Mouse (Mus musculus) liver, embryonic 16.5 days (tissue): Measurements from ENCODE around the gene Nup160. TPM values are rescaled to one million over a fixed set of nuclear protein-coding genes. Genes with fewer than 3 reads are reported as not detected.

Experiments
- ATAC-seq: fragments of 200-750 bp; cut with Nextera tagmentation; 2 replicates; pipeline ENCODE4 v1.8.0; 2017; ENCODE audit warnings: low read depth, mild to moderate bottlenecking, moderate number of reproducible peaks, moderate library complexity
- H3K27ac ChIP-seq: fragments of 300-500 bp; sonication (generic); 2 replicates; pipeline ENCODE4 v1.5.1; 2014; ENCODE audit warnings: mild to moderate bottlenecking, low read length
- H3K27me3 ChIP-seq: fragments of 300-500 bp; sonication (generic); 2 replicates; pipeline ENCODE4 v1.6.1; 2014; ENCODE audit warnings: low read depth, low read length, mixed read lengths; ENCODE audit not compliant: control insufficient read depth, insufficient read depth
- H3K36me3 ChIP-seq: fragments of 300-500 bp; sonication (generic); 2 replicates; pipeline ENCODE4 v1.6.1; 2014; ENCODE audit warnings: mild to moderate bottlenecking; ENCODE audit not compliant: control insufficient read depth, insufficient read depth
- H3K4me1 ChIP-seq: fragments of 300-500 bp; sonication (generic); 2 replicates; pipeline ENCODE4 v1.6.1; 2014; ENCODE audit warnings: low read depth, low read length, mixed read lengths; ENCODE audit not compliant: control insufficient read depth
- H3K4me2 ChIP-seq: fragments of 300-500 bp; sonication (generic); 2 replicates; pipeline ENCODE4 v1.6.1; 2014; ENCODE audit warnings: low read depth, low read length, mixed read lengths
- H3K4me3 ChIP-seq: fragments of 300-500 bp; sonication (generic); 2 replicates; pipeline ENCODE4 v1.5.1; 2014; ENCODE audit warnings: low read depth, mild to moderate bottlenecking, low read length
- H3K9ac ChIP-seq: fragments of 300-500 bp; sonication (generic); 2 replicates; pipeline ENCODE4 v1.6.1; 2014; ENCODE audit warnings: low read depth, low read length
- H3K9me3 ChIP-seq: fragments of 300-500 bp; sonication (generic); replicated peaks from 2 replicates; pipeline ENCODE4 v1.6.1; 2016; ENCODE audit warnings: low read length; ENCODE audit not compliant: control insufficient read depth
- WGBS: fragments of 180-500 bp; shearing (Covaris S2); extraction: QIAGEN DNeasy Blood & Tissue Kit; methylation state at CpG from one replicate; pipeline ENCODE4 v1.1.7; 2014; ENCODE audit not compliant: insufficient replicate concordance; 5-methylcytosine and 5-hydroxymethylcytosine counted together
- polyA plus RNA-seq: library from polyadenylated mRNA; unstranded; fragments of >200 nt; fragmentation: Nextera tagmentation; extraction: Ambion mirVana; gene quantifications from 2 replicates; pipeline ENCODE4 v1.2.1, GENCODE M21; 2015

The Nup160 gene
- polyA plus RNA-seq, 1 experiment from 2014 or later: 27.6 TPM

DNA sequence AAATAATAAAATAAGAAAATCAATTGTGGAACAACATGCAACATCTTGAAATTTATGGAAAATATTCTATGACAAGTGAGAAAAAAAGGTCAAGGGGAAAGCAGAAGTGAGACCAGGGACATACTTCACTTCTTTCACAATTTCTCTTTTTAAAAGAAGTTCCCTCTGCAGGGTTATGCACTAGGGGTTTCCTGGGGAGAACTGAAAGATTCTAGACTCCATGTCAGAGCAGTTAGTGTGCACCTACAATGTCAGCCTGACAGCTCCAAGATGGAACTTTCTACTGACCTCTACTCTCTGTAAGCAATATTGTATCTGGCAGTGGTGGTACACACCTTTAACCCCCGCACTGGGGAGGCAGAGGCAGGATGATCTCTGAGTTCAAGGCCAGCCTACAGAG lies 3.7 kb upstream of the Nup160 start:
- Histone ChIP-seq H3K27me3 (no peaks in the 10 kb centered on the region), H3K9ac (no peak overlapping the region), H3K9me3 (0 out of 2 replicates have a peak, but pooled peaks cover 2% of the 10 kb centered on the region), H3K36me3 (no peaks in the 10 kb centered on the region), H3K4me3 (no peak overlapping the region), H3K27ac (0 out of 2 replicates have a peak overlapping the region, but pooled peaks have one; percentile 31), H3K4me1 (peaks cover 8% of the 10 kb centered on the region), H3K4me2 (no peak overlapping the region)
- WGBS: 73% methylated on average over 1 of the region's 1 CpGs
- no peak for ATAC-seq

DNA sequence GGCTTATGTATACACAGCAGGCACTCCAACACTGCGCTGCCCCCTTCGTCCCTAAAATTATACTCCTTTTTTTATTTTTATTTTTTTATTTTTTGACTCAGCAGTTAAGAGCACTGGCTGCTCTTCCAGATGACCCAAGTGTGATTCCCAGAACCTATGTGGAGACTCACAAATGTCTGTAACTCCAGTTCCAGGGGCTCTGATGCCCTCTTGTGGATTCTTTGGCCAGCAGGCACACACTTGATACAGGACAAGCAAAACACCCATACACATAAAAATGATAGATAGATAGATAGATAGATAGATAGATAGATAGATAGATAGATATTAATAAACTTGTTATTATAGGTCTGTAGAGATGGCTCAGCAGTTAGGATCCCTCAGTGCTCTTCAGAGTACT lies 2.5 kb upstream of the Nup160 start:
- H3K9me3 ChIP-seq: 0 out of 2 replicates have a peak, but pooled peaks cover 2% of the 10 kb centered on the region
- H3K27ac ChIP-seq: no peak overlapping the region
- no peak overlapping the region for H3K4me2 ChIP-seq
- whole genome bisulfite sequencing: 90% methylated on average over 2 of the region's 2 CpGs
- H3K9ac ChIP-seq: no peak overlapping the region
- H3K4me1 ChIP-seq: peaks cover 6% of the 10 kb centered on the region; the same call in 1 of the 2 replicates
- H3K36me3 ChIP-seq: no peaks in the 10 kb centered on the region
- ATAC-seq: no peak
- no peaks in the 10 kb centered on the region for H3K27me3 ChIP-seq
- H3K4me3 ChIP-seq: no peak overlapping the region

DNA sequence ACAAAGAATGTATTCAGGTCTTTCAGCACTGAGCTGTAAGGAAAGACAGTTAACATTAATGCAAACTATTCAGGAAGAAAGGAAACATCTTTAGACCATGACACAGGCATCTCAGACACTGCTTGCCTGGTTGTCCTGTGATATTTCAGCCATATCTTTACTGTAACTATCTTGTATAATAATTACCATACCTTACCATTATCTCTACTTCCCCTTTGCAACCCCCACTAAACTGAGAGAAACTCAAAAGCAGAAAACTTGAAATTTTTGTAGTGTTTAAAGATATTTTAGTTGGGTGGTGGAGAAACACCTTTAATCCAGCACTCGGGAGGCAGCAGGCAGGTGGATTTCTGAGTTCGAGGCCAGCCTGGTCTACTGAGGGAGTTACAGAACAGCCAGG lies 1.5 kb upstream of the Nup160 start:
- Histone ChIP-seq H3K27me3 (no peaks in the 10 kb centered on the region), H3K27ac (no peak overlapping the region), H3K4me1 (peaks cover 10% of the 10 kb centered on the region), H3K9ac (no peak overlapping the region), H3K4me3 (no peak overlapping the region), H3K36me3 (no peaks in the 10 kb centered on the region), H3K4me2 (no peak overlapping the region), H3K9me3 (no peaks in the 10 kb centered on the region)
- ATAC-seq: no peak
- WGBS: 73% methylated on average over 2 of the region's 2 CpGs

DNA sequence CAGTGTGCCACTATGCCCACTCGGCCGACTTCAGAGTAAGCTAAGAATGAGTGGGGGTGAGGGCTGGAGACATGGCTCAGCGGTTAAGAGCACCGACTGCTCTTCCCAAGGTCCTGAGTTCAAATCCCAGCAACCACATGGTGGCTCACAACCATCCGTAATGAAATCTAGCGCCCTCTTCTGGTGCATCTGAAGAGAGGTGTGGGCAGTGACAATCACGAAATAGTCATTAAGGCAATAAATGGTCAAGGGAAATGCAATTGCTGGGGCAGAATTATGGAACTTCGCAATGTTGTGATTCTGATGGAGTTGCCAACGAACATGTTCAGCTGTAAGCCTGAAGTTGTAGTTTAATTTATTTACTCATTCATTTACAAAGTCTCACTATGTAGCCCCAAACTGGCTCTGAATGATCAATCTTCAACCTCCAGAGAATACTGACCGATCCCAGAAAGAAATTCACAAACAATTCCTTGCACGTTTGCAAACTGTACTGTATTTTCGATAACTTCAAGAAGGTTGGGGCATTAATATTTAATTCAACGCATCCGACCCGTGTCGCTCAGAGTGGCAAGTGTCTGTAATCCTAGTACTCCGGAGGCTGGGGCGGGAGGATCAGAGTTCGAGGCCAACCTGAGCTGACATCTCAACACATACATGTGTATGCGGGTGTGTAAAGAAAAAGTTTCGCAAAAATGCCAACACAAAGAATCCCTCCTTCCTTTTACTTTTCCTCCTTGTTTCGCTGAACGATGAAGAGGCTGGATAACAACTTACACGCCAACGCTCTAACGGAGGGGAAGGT lies 1.4 kb downstream of the Nup160 start:
- H3K27me3 ChIP-seq: no peaks in the 10 kb centered on the region
- no peaks in the 10 kb centered on the region for H3K9me3 ChIP-seq
- 32% methylated on average over 26 of the region's 26 CpGs for WGBS
- H3K9ac ChIP-seq: peak overlapping the region; percentile 86
- peak overlapping the region; percentile 98 for H3K4me3 ChIP-seq
- H3K36me3 ChIP-seq: peaks cover 10% of the 10 kb centered on the region
- H3K4me1 ChIP-seq: peaks cover 14% of the 10 kb centered on the region
- ATAC-seq: peak; percentile 14; the same call in 1 of the 2 replicates
- H3K4me2 ChIP-seq: peak overlapping the region; percentile 70
- peak overlapping the region; percentile 100 for H3K27ac ChIP-seq

DNA sequence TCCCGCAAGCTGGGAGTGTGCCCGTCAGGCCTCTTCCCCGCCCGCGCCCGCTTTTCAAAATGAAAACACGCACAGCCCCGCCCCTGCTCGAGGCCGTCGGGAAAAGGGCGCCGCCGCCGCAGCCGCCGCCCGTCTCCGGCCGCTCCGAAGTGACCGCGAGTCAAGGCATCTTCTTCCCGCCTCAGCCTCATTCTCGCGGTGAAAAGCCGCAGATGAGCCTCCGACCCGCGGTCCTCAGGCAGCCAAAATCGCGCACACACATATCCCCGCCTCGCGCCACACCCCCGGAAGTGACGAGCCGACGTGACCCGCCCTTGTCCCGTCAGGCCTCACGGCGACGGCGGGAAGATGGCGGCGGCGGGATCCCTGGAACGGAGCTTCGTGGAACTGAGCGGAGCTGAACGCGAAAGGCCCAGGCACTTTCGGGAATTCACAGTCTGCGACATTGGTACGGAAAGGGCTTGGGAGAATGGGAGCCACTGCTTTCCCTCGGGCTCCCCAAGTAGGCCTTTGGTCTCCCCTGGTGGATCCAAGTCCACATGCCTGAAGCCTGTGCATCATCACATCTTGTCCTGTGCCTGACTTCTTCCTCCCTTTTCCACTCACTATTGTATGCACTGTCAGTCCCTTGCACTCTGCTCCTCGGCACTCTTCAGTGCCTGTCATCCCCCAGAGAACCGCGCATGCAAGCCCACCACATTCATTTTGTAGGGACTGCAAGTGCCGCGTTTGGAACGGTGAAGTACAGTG lies 2.2 kb downstream of the Nup160 start:
- Histone ChIP-seq H3K4me2 (peak overlapping the region; percentile 78), H3K4me3 (peak overlapping the region; percentile 98), H3K27me3 (no peaks in the 10 kb centered on the region), H3K9ac (peak overlapping the region; percentile 86), H3K4me1 (peaks cover 14% of the 10 kb centered on the region), H3K27ac (peak overlapping the region; percentile 100), H3K36me3 (peaks cover 11% of the 10 kb centered on the region), H3K9me3 (no peaks in the 10 kb centered on the region)
- ATAC-seq: peak; percentile 97
- WGBS: under 1% methylated on average over 63 of the region's 63 CpGs

DNA sequence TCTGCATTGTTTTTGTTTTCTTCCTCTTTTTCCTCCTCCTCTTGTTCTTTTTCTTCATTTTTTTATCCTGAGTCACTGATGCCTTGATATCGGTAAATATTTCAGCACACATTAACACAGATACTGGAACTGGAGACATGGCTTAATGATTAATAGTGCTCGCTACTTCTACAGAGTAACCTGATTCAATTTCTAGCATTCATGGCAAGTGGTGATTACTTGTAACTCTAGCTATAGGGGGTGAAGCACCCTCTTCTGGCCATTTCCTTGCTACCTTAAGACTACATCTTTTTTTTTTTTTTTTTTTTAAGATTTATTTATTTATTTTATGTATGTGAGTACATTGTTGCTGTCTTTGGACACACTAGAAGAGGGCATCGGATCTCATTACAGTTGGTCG lies 23.9 kb downstream of the Nup160 start:
- no peak overlapping the region for H3K27ac ChIP-seq
- no peak overlapping the region for H3K9ac ChIP-seq
- H3K9me3 ChIP-seq: no peaks in the 10 kb centered on the region
- H3K4me3 ChIP-seq: no peak overlapping the region
- peaks cover 75% of the 10 kb centered on the region for H3K36me3 ChIP-seq
- H3K4me1 ChIP-seq: no peaks in the 10 kb centered on the region
- H3K4me2 ChIP-seq: no peak overlapping the region
- 76% methylated on average over 4 of the region's 4 CpGs for WGBS
- no peak for ATAC-seq
- no peaks in the 10 kb centered on the region for H3K27me3 ChIP-seq

DNA sequence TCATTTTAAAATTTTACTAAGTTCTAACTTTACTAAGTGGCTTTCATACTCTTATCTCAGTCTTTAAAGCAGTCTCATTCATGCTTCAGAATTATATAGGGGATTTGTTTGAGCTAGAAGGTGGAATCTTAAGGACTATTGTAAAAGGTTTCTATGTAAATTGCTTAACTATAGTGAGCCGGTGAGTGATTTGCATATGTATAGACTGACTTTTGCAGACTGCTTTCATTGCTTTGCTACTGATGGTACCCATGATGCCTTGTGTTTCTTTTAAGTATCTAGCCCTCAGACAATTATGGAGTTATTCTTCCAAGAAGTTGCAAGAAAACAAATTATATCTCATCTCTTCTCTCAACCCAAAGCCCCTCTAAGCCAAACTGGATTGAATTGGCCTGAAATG lies 31.5 kb downstream of the Nup160 start:
- H3K36me3 ChIP-seq: peaks cover 74% of the 10 kb centered on the region
- H3K4me3 ChIP-seq: no peak overlapping the region
- H3K4me2 ChIP-seq: no peak overlapping the region
- no peak overlapping the region for H3K9ac ChIP-seq
- H3K4me1 ChIP-seq: no peaks in the 10 kb centered on the region
- no peaks in the 10 kb centered on the region for H3K9me3 ChIP-seq
- H3K27ac ChIP-seq: no peak overlapping the region
- 92% methylated on average over 1 of the region's 1 CpGs for WGBS
- no peaks in the 10 kb centered on the region for H3K27me3 ChIP-seq
- ATAC-seq: no peak

DNA sequence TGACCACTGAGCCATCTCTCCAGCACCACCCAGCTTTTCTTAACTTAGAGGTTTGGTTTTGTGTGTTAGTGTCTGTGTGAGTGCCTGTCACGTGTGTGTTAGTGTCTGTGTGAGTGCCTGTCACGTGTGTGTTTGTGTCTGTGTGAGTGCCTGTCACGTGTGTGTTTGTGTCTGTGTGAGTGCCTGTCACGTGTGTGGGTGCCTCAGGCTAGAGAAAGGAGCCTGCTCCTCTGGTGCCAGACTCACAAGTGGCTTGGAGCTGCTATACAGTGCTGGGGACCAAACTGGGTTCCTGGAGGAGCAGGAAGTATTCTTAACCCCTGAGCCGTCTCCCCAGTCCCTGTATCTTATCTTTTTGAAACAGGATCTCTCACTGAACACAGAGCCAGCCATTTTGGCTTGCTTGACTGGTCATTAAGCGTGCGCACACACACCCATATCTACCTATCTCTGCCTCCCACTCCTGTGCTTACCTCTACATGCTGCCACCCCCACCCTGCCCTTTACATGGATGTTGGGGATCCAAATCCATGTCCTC lies 38.6 kb downstream of the Nup160 start:
- Histone ChIP-seq H3K27me3 (no peaks in the 10 kb centered on the region), H3K9me3 (no peaks in the 10 kb centered on the region), H3K4me1 (peaks cover 15% of the 10 kb centered on the region), H3K4me2 (peak overlapping the region; percentile 52), H3K4me3 (peak overlapping the region; percentile 12; the same call in 1 of the 2 replicates), H3K36me3 (peaks cover 49% of the 10 kb centered on the region), H3K27ac (peak overlapping the region; percentile 91), H3K9ac (peak overlapping the region; percentile 25; the same call in 1 of the 2 replicates)
- ATAC-seq: peak; percentile 97
- WGBS: 27% methylated on average over 7 of the region's 7 CpGs
